8 mouse cellular contexts compared by ENCODE assay signal in genomic region chr11:86995625-86996221, GRCm38 (mm10). TPM values are rescaled to one million over a fixed set of nuclear protein-coding genes. Genes with fewer than 3 reads are reported as not detected.
DNase-seq lines count a peak whose midpoint lies in the region; ATAC-seq and TF ChIP-seq lines count a peak whose summit lies in the region.

No protein-coding gene starts in this region.

- no peak for ATAC-seq in midbrain, embryonic 16.5 days
- ATAC-seq in forebrain, embryonic 16.5 days: no peak
- peak; percentile 81 for ATAC-seq in megakaryocyte progenitor cell, adult 5-6 weeks (replicated peaks; ENCODE audit: poor library complexity)

- peaks cover 49% of the 10 kb centered on the region for H3K4me1 ChIP-seq in midbrain, embryonic 10.5 days
- H3K4me1 ChIP-seq in midbrain, embryonic 16.5 days (ENCODE audit: control insufficient read depth, insufficient read depth, low read length): peaks cover 21% of the 10 kb centered on the region
- H3K4me1 ChIP-seq in forebrain, embryonic 16.5 days (replicated peaks; ENCODE audit: control insufficient read depth, insufficient read depth, low read length): peaks cover 30% of the 10 kb centered on the region
- peaks cover 13% of the 10 kb centered on the region for H3K4me1 ChIP-seq in small intestine, adult 2 months (ENCODE audit: control insufficient read depth, insufficient read depth, insufficient read length, low read length)

- H3K4me3 ChIP-seq in midbrain, embryonic 10.5 days: peak overlapping the region; percentile 8; the same call in 1 of the 2 replicates
- no peak overlapping the region for H3K4me3 ChIP-seq in midbrain, embryonic 16.5 days (ENCODE audit: low read depth, low read length)
- H3K4me3 ChIP-seq in forebrain, embryonic 16.5 days (replicated peaks; ENCODE audit: low read length): no peak overlapping the region
- no peak overlapping the region for H3K4me3 ChIP-seq in small intestine, adult 2 months (ENCODE audit: low read depth, low read length)

- TF ChIP-seq POLR2A in small intestine, adult 2 months (IDR thresholded peaks at IDR 0.05; ENCODE audit: low read depth, low read length): no peak

- 33% methylated on average over 6 of the region's 6 CpGs for WGBS in midbrain, embryonic 10.5 days
- WGBS in midbrain, embryonic 16.5 days: 26% methylated on average over 6 of the region's 6 CpGs
- WGBS in forebrain, embryonic 16.5 days: 24% methylated on average over 6 of the region's 6 CpGs
- WGBS in small intestine, adult 2 months: 35% methylated on average over 6 of the region's 6 CpGs

- no peaks in the 10 kb centered on the region for H3K9me3 ChIP-seq in midbrain, embryonic 10.5 days (replicated peaks)
- H3K9me3 ChIP-seq in midbrain, embryonic 16.5 days (replicated peaks; ENCODE audit: control insufficient read depth, low read length, poor library complexity, severe bottlenecking): no peaks in the 10 kb centered on the region
- H3K9me3 ChIP-seq in forebrain, embryonic 16.5 days (ENCODE audit: control insufficient read depth, low read length): no peaks in the 10 kb centered on the region

- peak overlapping the region; percentile 75 for H3K27ac ChIP-seq in midbrain, embryonic 10.5 days (replicated peaks)
- H3K27ac ChIP-seq in midbrain, embryonic 16.5 days (ENCODE audit: low read length): no peak overlapping the region
- peak overlapping the region; percentile 56 for H3K27ac ChIP-seq in forebrain, embryonic 16.5 days (ENCODE audit: low read length)
- no peak overlapping the region for H3K27ac ChIP-seq in small intestine, adult 2 months (ENCODE audit: insufficient read depth, low read depth, low read length)

- H3K9ac ChIP-seq in midbrain, embryonic 16.5 days (ENCODE audit: low read depth, low read length): no peak overlapping the region
- 0 out of 2 replicates have a peak overlapping the region, but pooled peaks have one; percentile 3 for H3K9ac ChIP-seq in forebrain, embryonic 16.5 days (replicated peaks; ENCODE audit: low read depth, low read length)

- DNase-seq in midbrain, embryonic 10.5 days (ENCODE audit: low spot score): peak; percentile 55
- DNase-seq in cerebellum, adult 18-20 months: peak; percentile 78
- peak; percentile 71 for DNase-seq in heart, postnatal 4 days
- DNase-seq in layer of hippocampus, postnatal 36 days: peak; percentile 58 to 63

- TF ChIP-seq CTCF in small intestine, adult 2 months (IDR thresholded peaks at IDR 0.05; ENCODE audit: extremely low read depth, insufficient read length, insufficient replicate concordance, low read depth, low read length): peak; percentile 89; the same call in 1 of the 2 replicates

- no peaks in the 10 kb centered on the region for H3K36me3 ChIP-seq in midbrain, embryonic 10.5 days
- no peaks in the 10 kb centered on the region for H3K36me3 ChIP-seq in midbrain, embryonic 16.5 days (ENCODE audit: control insufficient read depth, insufficient read depth, low read length)
- no peaks in the 10 kb centered on the region for H3K36me3 ChIP-seq in forebrain, embryonic 16.5 days (ENCODE audit: control insufficient read depth, insufficient read depth)
- no peaks in the 10 kb centered on the region for H3K36me3 ChIP-seq in small intestine, adult 2 months (ENCODE audit: control insufficient read depth, insufficient read depth, low read length)

- H3K4me2 ChIP-seq in midbrain, embryonic 16.5 days (ENCODE audit: low read length): no peak overlapping the region
- no peak overlapping the region for H3K4me2 ChIP-seq in forebrain, embryonic 16.5 days (ENCODE audit: low read length)

- H3K27me3 ChIP-seq in midbrain, embryonic 10.5 days (ENCODE audit: low read depth, poor library complexity, severe bottlenecking): peaks cover 14% of the 10 kb centered on the region
- H3K27me3 ChIP-seq in midbrain, embryonic 16.5 days (ENCODE audit: control insufficient read depth, insufficient read depth, low read depth, low read length): no peaks in the 10 kb centered on the region
- no peaks in the 10 kb centered on the region for H3K27me3 ChIP-seq in forebrain, embryonic 16.5 days (replicated peaks; ENCODE audit: control insufficient read depth, insufficient read depth, low read length)
- H3K27me3 ChIP-seq in small intestine, adult 2 months (ENCODE audit: control insufficient read depth, insufficient read depth, low read length): no peaks in the 10 kb centered on the region

RNA-seq across cellular contexts. Expression of gene Ypel2, which starts 2.2 kb away (rescaled TPM):
- polyA plus RNA-seq in midbrain, embryonic 10.5 days (2016; fragmentation: Nextera tagmentation; extraction: Ambion mirVana): 3.0 and 4.4 TPM in 2 replicates
- polyA plus RNA-seq in midbrain, embryonic 16.5 days (2015; fragmentation: Nextera tagmentation; extraction: Ambion mirVana): 5.7 and 6.5 TPM in 2 replicates
- polyA plus RNA-seq in forebrain, embryonic 16.5 days (2015; fragmentation: Nextera tagmentation; extraction: Ambion mirVana): 7.1 and 8.1 TPM in 2 replicates
- 10 to 100 TPM; 18.9 to 22.7 TPM for total RNA-seq in heart, postnatal 4 days (2021)
- 10 to 100 TPM; 27.5 to 29.0 TPM for total RNA-seq in layer of hippocampus, postnatal 36 days (2021)
- 6.8 and 8.6 TPM in 2 replicates for total RNA-seq in megakaryocyte progenitor cell, adult 5-6 weeks (2015)
- 5.8 and 6.2 TPM in 2 replicates for total RNA-seq in megakaryocyte progenitor cell, adult 5-6 weeks (2017)
- 1.7 and 5.6 TPM in 2 replicates for polyA plus RNA-seq in small intestine, adult 2 months (2012; rRNA removed)

Comparison
In these comparisons a context has a peak if more than half of its experiments do, and no peak if none do; other contexts are left out.
1. H3K27ac ChIP-seq: peak in midbrain, embryonic 10.5 days (single experiment) and forebrain, embryonic 16.5 days (single experiment); none in midbrain, embryonic 16.5 days (single experiment) and small intestine, adult 2 months (single experiment).
2. Peak in every context shown above with its lines, with median percentiles within 50 percentile points of each other: DNase-seq.